Mouse (Mus musculus) left cerebral cortex, adult 9 months (tissue): ENCODE results near the gene Gngt2.

Experiments used
- DNase-seq, 2 experiments: peaks; one replicate each; pipeline ENCODE4 v3.0.0; 2022; ENCODE audit warnings: low spot score in 2 of 2

The Gngt2 gene

GRCm38 (mm10) chr11:95837059-95837458 is at the start of gene Gngt2:
Gngt2 (plus strand) TSS chr11:95837216.
- DNase-seq = no peak

GRCm38 (mm10) chr11:95789451-95789891 is 47.5 kb upstream of the Gngt2 start:
- no peak for DNase-seq

GRCm38 (mm10) chr11:95791787-95792186 is 45.2 kb upstream of the Gngt2 start:
- DNase-seq = peak; percentile 19 to 78

- no peak for DNase-seq
Observed at GRCm38 (mm10) chr11:95792950-95793509, 44.0 kb upstream of the Gngt2 start.

GRCm38 (mm10) chr11:95794201-95794600 is 42.8 kb upstream of the Gngt2 start:
- DNase-seq = no peak

GRCm38 (mm10) chr11:95795582-95795981 is 41.4 kb upstream of the Gngt2 start:
- DNase-seq = no peak

- DNase-seq = no peak
Observed at GRCm38 (mm10) chr11:95805010-95805409, 32.0 kb upstream of the Gngt2 start.

GRCm38 (mm10) chr11:95805527-95805926 is 31.5 kb upstream of the Gngt2 start:
- no peak for DNase-seq

GRCm38 (mm10) chr11:95807884-95808283 is 29.1 kb upstream of the Gngt2 start:
- DNase-seq = no peak

GRCm38 (mm10) chr11:95808448-95809011 is 28.5 kb upstream of the Gngt2 start:
- no peak for DNase-seq

- DNase-seq = no peak
Observed at GRCm38 (mm10) chr11:95809603-95810002, 27.4 kb upstream of the Gngt2 start.

- no peak for DNase-seq
Observed at GRCm38 (mm10) chr11:95810828-95811227, 26.2 kb upstream of the Gngt2 start.

- DNase-seq = no peak
Observed at GRCm38 (mm10) chr11:95811741-95812140, 25.3 kb upstream of the Gngt2 start.

- no peak for DNase-seq
Observed at GRCm38 (mm10) chr11:95812224-95812623, 24.8 kb upstream of the Gngt2 start.

- no peak for DNase-seq
Observed at GRCm38 (mm10) chr11:95814101-95814500, 22.9 kb upstream of the Gngt2 start.

GRCm38 (mm10) chr11:95814857-95815256 is 22.2 kb upstream of the Gngt2 start:
- DNase-seq = no peak

- no peak for DNase-seq
Observed at GRCm38 (mm10) chr11:95815412-95815811, 21.6 kb upstream of the Gngt2 start.

- DNase-seq = no peak
Observed at GRCm38 (mm10) chr11:95819138-95819537, 17.9 kb upstream of the Gngt2 start.

GRCm38 (mm10) chr11:95821511-95821910 is 15.5 kb upstream of the Gngt2 start:
- no peak for DNase-seq

GRCm38 (mm10) chr11:95822437-95822836 is 14.6 kb upstream of the Gngt2 start:
- no peak for DNase-seq

GRCm38 (mm10) chr11:95824071-95824876 is 12.7 kb upstream of the Gngt2 start, which contains the start of gene Phospho1:
Phospho1 (plus strand) TSS chr11:95824499.
- peak; percentile 58 to 83 for DNase-seq

GRCm38 (mm10) chr11:95824877-95825243 is 12.2 kb upstream of the Gngt2 start:
- DNase-seq = peak in 1 of 2 experiments; percentile 55

- no peak for DNase-seq
Observed at GRCm38 (mm10) chr11:95825625-95826024, 11.4 kb upstream of the Gngt2 start.
